Mouse (Mus musculus) heart, postnatal 4 days (tissue): ENCODE results near the gene Lrpap1. TPM values are rescaled to one million over a fixed set of nuclear protein-coding genes. Genes with fewer than 3 reads are reported as not detected.

ENCODE experiments used
- DNase-seq: peaks from one replicate; pipeline ENCODE4 v3.0.0; 2021
- total RNA-seq, 2 experiments: library from RNA; stranded (reverse); gene quantifications; 2 replicates each; pipeline ENCODE4 v1.2.3; 2021

Gene Lrpap1
- 10 to 100 TPM; 55.8 to 57.1 TPM for total RNA-seq

GRCm38 (mm10) chr5:35104960-35105921, at the start of gene Lrpap1:
Gene Lrpap1, minus strand, starts transcription at chr5:35105766.
- DNase-seq, result peak; percentile 91

DNA sequence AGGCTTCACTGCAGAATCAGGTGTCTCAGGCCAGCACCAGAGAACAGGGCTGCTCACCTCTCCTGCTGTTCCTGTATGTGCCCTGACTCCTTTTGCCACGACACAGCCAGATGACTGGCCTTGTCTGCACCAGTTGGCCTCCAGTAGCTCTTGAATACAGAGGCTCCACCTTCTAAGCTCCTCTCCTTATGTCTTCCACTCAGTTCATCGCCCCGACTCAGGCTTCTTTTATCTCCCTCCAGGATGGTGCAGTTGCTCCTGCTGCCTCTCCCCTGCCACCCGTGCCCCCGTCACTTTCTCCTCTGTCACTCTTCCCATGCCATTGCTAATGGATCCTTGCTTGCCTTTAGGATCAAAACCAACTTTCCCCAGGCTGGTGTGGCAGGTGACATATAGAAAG, 44.4 kb upstream of the Lrpap1 start:
- no peak for DNase-seq

DNA sequence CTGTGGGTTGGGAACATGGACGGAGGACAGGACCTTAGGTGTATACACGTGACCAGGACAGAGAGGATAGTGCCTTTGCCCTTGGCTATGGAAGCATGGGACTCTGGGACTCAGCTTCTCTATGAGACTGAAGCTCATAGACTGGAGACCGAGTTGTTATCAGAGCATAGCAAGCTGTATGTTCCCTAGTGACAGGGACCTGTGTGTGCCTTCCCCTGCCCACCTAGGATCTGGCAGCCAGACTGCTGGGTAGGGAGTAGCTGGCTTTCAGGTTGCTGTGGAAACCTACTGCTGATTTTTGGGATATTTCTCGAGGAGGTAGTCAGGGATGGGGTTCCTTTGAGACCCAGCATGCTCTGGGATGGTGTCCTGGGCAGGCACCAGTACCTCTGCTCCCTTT, 44.0 kb upstream of the Lrpap1 start:
- DNase-seq, result no peak

DNA sequence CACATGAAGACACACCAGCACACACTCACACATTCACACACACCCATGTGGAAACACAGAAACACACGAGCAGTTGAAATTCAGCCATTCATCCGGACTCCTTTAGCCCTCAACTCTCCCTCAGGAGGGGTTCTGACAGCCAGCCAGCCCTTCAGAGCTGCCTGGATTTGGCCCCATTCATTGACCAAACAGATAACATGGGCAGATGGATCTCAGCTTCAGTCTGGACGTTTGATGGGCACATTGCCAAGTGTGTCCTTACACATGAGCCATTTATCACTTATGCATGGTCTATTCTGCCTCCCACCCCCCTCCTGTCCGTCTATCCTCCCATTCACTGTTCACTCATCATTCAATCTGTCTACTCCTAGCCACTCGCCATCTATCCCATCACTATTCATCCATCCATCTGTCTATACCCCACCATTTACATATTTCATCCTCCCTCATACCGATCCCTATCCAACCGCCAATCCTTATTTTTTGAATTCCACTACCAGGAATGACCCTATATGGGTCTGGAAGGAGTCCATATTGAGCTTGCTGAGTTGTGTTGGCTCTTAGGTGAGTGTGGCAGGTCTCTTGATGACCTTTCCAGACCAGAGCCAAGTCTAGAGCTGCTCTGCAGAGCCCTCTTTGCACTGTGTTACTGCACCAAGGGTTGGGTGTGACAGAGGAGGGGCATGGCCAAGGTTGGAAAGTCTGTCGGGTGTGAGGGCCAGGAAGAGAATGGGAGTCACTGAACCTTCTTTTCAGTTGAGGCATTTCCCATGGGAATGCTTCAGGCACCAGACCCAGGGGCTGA, 42.6 kb upstream of the Lrpap1 start:
- DNase-seq, result no peak

DNA sequence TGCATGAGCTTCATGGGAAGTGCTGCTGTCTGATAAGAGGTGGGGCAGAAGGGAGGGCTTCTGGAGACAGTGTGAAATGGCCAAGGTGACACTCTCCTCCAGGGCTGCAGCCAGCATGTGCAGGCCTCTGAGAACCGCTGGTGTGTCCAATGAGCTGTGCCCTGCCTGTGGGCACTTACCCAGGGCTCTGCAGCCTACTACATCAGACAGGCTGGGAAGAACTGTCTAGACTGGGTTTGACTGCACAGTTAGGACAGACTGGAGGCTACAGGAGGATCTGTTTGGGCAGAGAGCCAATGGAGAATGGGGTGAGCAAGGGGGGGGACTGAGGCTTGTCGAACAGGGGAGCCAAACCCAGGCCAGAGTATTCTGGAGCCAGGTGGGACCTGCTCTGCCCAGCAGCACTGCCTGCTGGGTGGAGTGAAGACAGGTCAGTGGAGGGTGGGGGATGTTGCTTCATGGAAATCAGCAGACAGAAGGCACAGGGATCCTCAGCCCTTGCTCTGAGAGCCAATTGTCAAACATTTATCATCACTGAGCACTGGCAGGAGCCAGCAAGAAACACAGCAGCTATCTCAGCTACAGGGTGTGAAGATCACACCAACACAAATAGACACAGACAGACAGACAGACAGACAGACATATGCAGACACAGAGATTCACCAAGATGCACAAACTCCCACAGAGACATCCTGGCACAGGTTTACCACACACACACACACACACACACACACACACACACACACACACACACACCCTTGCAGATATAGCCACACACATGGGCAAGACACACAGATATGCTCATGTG, 41.8 kb upstream of the Lrpap1 start:
- no peak for DNase-seq

DNA sequence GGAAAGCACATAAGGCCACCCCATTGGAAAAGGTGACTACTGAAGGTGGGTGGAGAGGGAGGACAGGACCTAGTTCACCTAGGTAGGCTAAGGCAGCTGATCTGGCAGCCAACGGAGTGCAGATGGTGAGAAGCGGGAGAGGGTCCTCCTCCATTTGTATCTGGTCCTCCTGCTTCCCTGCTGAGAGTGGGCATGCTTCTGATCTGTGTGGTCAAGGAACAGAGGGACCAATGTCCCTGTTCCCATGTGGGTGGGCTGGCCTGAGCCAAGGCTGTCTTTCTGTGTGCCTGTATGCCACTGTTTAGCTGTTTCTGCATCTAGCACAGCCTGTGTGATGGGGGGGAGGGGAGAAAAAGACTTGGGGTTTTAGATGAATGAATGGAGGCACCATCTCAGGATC, 41.2 kb upstream of the Lrpap1 start:
- no peak for DNase-seq

- DNase-seq, result no peak
These were observed 39.1 kb upstream of the Lrpap1 start for GRCm38 (mm10) chr5:35144716-35145115.

- no peak for DNase-seq
These were observed 38.1 kb upstream of the Lrpap1 start for GRCm38 (mm10) chr5:35143460-35144245.

DNA sequence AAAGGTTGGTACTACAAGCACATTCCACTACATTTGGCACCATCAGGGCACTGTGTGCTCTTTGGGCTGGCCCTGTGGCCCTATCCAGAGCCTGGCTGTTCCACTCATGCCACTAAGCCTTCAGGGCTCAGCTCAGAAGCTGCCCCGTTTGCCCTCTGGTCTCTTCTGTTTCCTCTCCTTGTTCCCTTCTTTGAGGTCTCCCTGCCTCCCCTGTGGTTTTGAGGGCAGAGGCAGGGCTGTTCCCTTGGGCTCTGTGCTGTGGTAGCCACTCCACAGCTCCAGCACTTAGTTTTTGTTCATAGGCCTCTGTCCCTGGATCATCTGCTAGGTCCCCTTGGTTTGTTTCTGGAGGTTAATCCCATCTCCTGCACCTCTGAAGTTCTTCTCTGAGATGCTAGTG, 37.3 kb upstream of the Lrpap1 start:
- no peak for DNase-seq

DNA sequence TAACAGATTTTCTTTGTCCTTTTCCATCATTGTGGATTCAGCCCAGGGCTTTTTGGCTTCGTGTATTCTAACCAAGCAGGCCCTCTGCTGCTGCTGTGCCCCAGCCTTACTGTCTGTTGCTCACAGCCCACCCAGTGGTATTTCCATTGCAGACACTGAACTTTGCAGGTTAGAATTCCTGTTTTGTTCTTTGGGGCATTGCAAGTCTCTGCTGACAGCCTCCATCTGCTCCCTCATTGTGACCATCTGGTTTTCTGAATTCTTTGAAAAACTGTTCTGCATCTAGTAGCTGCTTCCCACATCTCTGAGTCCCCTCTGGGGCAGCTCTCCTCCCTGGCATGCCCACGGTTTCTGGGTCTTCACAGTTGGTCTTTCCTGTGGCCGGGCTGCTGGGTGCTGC, 35.8 kb upstream of the Lrpap1 start:
- DNase-seq, result no peak

- DNase-seq, result no peak
These were observed 32.6 kb upstream of the Lrpap1 start for GRCm38 (mm10) chr5:35138183-35138611.

DNA sequence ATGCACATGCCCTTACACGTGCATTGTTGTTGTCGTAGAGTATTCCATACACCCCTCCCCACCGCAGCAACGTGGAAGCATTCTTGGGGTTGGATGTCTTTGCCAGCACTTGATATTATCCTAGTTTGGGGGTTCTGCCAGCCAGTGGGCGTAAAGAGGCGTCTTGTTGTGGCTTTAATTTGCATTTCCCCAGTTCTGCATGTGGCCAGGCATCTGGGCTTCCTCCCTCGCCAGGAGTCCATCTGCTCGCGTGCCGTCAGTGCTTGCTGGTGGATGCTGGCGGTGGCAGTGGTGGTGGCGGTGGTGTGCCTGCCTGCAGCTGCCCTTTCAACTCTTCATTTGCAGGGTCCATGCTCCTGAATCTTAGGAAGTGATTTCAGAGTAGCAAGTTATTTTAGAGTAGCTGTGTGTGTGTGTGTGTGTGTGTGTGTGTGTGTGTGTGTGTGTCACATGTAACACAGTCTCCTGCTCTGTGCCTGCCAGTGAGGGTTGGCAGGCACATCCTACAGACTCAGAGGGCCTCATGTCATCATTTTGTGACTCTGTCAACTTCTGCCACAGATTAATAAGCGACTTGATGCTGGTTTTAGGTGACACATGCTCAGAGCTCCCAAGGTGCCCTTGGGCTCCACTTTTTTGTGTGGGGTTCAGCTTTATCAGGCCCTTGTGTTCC, 32.1 kb upstream of the Lrpap1 start:
- DNase-seq, result no peak

DNA sequence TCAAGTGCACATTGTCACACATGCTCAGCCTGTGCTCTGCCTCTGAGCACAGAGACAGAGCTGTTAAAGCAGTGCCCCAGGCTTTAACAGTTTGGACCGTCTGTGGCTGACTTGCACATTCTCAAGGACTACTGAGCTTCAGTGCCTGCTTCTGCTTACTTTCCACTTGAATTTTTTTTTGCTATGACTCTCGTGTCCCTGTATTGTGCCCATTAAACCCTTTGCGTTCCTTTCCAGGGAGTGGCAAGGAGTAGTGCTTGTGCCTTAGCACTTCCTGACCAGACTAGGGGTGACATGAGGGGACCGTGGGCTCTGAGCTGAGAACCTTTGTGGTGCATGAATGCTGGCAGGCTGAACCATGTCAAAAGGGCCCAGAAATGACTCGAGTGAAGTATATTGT, 30.3 kb upstream of the Lrpap1 start:
- no peak for DNase-seq

DNA sequence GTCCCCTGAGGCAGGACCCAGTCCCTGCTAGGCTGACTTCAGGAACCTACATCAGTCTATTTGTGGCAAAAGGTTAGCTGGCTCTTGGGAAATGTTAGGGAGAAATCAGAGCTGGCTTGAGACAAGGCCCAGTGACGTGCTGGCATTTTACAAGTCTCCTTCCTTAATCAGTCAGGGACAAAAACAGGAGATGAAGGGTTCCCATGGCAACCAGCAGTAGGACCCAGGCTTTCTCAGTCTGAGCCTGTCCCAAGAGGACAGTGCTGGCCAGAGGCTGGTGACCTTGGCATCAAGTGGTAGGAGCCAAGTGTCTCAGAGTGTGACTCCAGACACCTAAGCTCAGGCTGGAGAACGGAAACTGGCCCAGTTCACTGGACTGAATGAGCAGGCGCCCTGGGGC, 28.7 kb upstream of the Lrpap1 start:
- DNase-seq, result no peak

DNA sequence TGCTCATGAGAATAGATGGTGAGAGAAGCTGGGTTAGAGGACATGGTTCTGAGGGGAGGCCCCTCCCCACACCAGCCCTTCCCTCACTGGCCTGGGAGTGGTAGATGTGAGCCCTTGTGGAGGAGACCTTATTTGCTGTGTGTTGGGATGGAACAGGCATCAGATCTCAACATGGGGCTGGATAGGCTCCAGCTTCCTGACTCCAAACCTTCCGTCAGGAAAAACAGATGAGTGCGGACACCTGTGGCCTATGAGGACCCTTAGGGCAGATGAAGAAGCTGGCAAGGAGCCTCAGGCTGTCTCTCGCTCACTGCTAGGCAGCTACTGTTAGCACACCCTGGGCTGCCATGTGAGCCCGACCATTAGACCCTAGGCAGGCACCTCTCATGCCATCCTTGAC, 27.9 kb upstream of the Lrpap1 start:
- no peak for DNase-seq

- no peak for DNase-seq
These were observed 26.9 kb upstream of the Lrpap1 start for GRCm38 (mm10) chr5:35132278-35132980.

- DNase-seq, result peak; percentile 94
These were observed 26.2 kb upstream of the Lrpap1 start for GRCm38 (mm10) chr5:35131773-35132172.

- no peak for DNase-seq
These were observed 25.7 kb upstream of the Lrpap1 start for GRCm38 (mm10) chr5:35131237-35131636.

DNA sequence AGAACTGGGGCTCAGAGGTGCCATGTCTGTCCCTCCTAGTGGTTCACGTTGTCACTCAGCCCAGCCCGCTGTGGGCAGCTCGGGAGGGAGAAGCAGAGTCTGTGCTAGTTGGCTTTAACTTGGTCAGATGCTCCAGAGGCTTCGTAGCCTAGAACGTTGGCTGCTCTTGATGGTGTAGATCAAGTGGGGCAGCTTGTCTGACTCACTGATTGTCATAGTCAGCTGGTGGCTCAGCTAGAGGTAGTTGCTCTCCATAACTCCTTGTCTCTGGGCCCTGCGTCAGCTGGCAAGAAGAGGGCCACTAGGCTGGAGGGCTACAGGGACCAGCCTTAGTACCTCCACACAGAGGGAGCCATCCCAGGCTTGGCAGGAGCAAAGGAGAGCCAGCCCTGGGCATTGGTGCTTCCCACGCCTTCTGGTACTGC, 24.2 kb upstream of the Lrpap1 start:
- no peak for DNase-seq

- DNase-seq, result no peak
These were observed 23.6 kb upstream of the Lrpap1 start for GRCm38 (mm10) chr5:35129208-35129607.
